Mouse (Mus musculus): Measurements from ENCODE around the gene Fam213b. TPM values are rescaled to one million over a fixed set of nuclear protein-coding genes. Genes with fewer than 3 reads are reported as not detected.

Gene Fam213b
- polyA plus RNA-seq, 1 experiment from 2014 or later: 57.1 TPM

GRCm38 (mm10) chr4:154890887-154891286 lies 8.0 kb downstream of the Fam213b start:
- no peak overlapping the region for H3K4me3 ChIP-seq (replicated peaks; ENCODE audit: low read length)
- no peak overlapping the region for H3K4me2 ChIP-seq (replicated peaks)
- no peak for DNase-seq (ENCODE audit: low spot score)
- H3K9ac ChIP-seq: no peak overlapping the region
- H3K27ac ChIP-seq: no peak overlapping the region
- no peaks in the 10 kb centered on the region for H3K4me1 ChIP-seq (replicated peaks; ENCODE audit: control insufficient read depth, insufficient read depth, low read length)
- no peaks in the 10 kb centered on the region for H3K27me3 ChIP-seq (ENCODE audit: control insufficient read depth, insufficient read depth, low read length)
- no peaks in the 10 kb centered on the region for H3K9me3 ChIP-seq (ENCODE audit: control insufficient read depth, low read length)
- 93% methylated on average over 14 of the region's 14 CpGs for WGBS
- no peaks in the 10 kb centered on the region for H3K36me3 ChIP-seq (replicated peaks; ENCODE audit: control insufficient read depth, insufficient read depth)
- ATAC-seq (ENCODE audit: low FRiP score): no peak

DNA sequence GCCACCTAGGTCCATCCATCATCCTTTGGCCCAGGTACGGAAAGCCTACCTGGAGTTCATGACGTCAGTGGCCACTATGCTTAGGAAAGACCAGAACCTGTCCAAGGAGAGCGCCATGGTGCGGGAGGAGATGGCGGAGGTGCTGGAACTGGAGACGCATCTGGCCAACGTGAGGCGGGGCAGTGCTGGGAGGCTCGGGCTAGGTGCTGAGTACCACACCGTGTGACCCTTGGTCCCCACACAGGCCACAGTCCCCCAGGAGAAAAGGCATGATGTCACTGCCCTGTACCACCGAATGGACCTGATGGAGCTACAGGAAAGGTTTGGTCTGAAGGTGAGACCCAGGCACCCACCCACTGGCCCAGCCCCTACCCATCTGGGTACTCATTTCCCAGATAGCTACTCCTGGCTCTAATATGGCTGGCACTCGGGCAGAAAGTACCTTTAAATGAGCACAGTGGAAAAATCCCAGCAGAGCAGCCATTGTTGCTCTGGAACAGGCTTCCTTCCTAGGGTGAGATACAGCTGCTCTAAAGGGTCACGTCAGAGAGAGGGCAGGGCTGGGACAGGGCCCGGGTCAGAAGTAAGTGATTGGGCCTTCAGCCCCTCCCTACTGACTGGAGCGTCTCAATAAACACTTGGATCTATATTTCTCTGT lies 11.2 kb downstream of the Fam213b start:
- Histone ChIP-seq H3K4me2 (replicated peaks) (no peak overlapping the region), H3K36me3 (replicated peaks; ENCODE audit: control insufficient read depth, insufficient read depth) (no peaks in the 10 kb centered on the region), H3K4me3 (replicated peaks; ENCODE audit: low read length) (no peak overlapping the region), H3K9ac (no peak overlapping the region), H3K27me3 (ENCODE audit: control insufficient read depth, insufficient read depth, low read length) (no peaks in the 10 kb centered on the region), H3K9me3 (ENCODE audit: control insufficient read depth, low read length) (no peaks in the 10 kb centered on the region), H3K27ac (no peak overlapping the region), H3K4me1 (replicated peaks; ENCODE audit: control insufficient read depth, insufficient read depth, low read length) (no peaks in the 10 kb centered on the region)
- WGBS: 80% methylated on average over 15 of the region's 15 CpGs
- DNase-seq (ENCODE audit: low spot score) (no peak), ATAC-seq (ENCODE audit: low FRiP score) (no peak)

GRCm38 (mm10) chr4:154886876-154887592 lies 11.9 kb downstream of the Fam213b start:
- H3K27me3 ChIP-seq (ENCODE audit: control insufficient read depth, insufficient read depth, low read length): no peaks in the 10 kb centered on the region
- whole genome bisulfite sequencing: 66% methylated on average over 13 of the region's 13 CpGs
- no peak overlapping the region for H3K4me3 ChIP-seq (replicated peaks; ENCODE audit: low read length)
- H3K27ac ChIP-seq: 0 out of 2 replicates have a peak overlapping the region, but pooled peaks have one; percentile 12
- H3K9ac ChIP-seq: no peak overlapping the region
- DNase-seq (ENCODE audit: low spot score) (no peak), ATAC-seq (ENCODE audit: low FRiP score) (no peak)
- no peaks in the 10 kb centered on the region for H3K9me3 ChIP-seq (ENCODE audit: control insufficient read depth, low read length)
- no peaks in the 10 kb centered on the region for H3K36me3 ChIP-seq (replicated peaks; ENCODE audit: control insufficient read depth, insufficient read depth)
- no peak overlapping the region for H3K4me2 ChIP-seq (replicated peaks)
- H3K4me1 ChIP-seq (replicated peaks; ENCODE audit: control insufficient read depth, insufficient read depth, low read length): no peaks in the 10 kb centered on the region

- Histone ChIP-seq H3K4me2 (replicated peaks) (no peak overlapping the region), H3K36me3 (replicated peaks; ENCODE audit: control insufficient read depth, insufficient read depth) (no peaks in the 10 kb centered on the region), H3K9me3 (ENCODE audit: control insufficient read depth, low read length) (no peaks in the 10 kb centered on the region), H3K9ac (no peak overlapping the region), H3K4me1 (replicated peaks; ENCODE audit: control insufficient read depth, insufficient read depth, low read length) (no peaks in the 10 kb centered on the region), H3K4me3 (replicated peaks; ENCODE audit: low read length) (no peak overlapping the region), H3K27ac (no peak overlapping the region), H3K27me3 (ENCODE audit: control insufficient read depth, insufficient read depth, low read length) (no peaks in the 10 kb centered on the region)
- WGBS: 89% methylated on average over 11 of the region's 11 CpGs
- DNase-seq (ENCODE audit: low spot score) (no peak), ATAC-seq (ENCODE audit: low FRiP score) (no peak)
Measured at GRCm38 (mm10) chr4:154885416-154885815, 13.5 kb downstream of the Fam213b start.

DNA sequence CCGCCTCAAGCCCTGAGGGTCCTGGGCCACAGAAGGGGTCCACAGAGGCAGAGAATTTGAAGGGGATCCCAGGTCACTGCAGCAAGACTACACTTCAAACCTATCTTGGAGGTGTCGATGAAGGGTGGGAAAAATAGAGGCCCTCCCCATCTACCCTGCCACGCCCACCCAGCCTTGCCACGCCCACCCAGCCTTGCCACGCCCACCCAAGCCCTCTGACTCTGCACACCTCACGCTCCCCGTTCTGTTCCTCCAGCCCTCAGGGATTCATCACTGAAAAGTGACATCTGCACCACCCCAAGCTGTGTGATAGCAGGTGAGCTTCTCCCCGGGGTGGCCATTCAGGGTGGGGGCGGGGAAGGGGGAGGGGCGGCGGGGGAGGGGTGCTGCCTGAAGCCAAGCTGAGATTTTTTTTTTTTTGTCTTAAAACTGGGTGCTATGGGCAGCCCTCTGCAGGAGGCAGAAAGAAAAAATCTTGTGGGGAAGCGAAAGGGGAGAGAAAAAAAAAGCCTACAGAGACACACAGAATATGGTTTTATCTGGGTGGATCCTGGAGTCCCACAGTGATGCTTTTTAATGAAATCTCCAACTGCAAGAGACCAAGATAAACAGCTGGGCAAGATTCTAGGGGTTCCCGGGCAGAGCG lies 16.8 kb downstream of the Fam213b start:
- Histone ChIP-seq H3K4me3 (replicated peaks; ENCODE audit: low read length) (no peak overlapping the region), H3K9ac (no peak overlapping the region), H3K4me1 (replicated peaks; ENCODE audit: control insufficient read depth, insufficient read depth, low read length) (0 out of 2 replicates have a peak, but pooled peaks cover 7% of the 10 kb centered on the region), H3K4me2 (replicated peaks) (no peak overlapping the region), H3K9me3 (ENCODE audit: control insufficient read depth, low read length) (no peaks in the 10 kb centered on the region), H3K36me3 (replicated peaks; ENCODE audit: control insufficient read depth, insufficient read depth) (no peaks in the 10 kb centered on the region), H3K27ac (no peak overlapping the region), H3K27me3 (ENCODE audit: control insufficient read depth, insufficient read depth, low read length) (no peaks in the 10 kb centered on the region)
- ATAC-seq (ENCODE audit: low FRiP score) (no peak), DNase-seq (ENCODE audit: low spot score) (no peak)
- WGBS: 29% methylated on average over 13 of the region's 14 CpGs

DNA sequence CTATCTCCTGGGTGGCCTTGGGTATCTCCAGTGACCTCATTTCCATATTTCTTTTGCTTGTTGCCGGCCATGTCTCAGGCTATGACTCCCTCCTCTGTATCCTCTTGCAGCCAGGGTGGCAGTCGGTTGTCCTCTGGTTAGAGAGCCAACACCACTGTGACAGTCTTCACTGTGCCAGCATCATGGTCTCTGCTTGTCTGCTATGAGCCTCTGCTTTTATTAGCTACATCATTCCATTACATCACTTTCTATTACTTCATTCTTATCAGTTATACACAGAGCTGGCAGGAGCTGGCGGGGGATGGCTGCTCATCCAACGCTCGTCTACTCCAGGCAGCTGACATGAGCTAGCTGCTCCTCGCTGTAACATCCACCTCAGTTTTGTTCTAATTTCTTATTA lies 18.2 kb downstream of the Fam213b start:
- 82% methylated on average over 6 of the region's 6 CpGs for WGBS
- no peaks in the 10 kb centered on the region for H3K27me3 ChIP-seq (ENCODE audit: control insufficient read depth, insufficient read depth, low read length)
- H3K4me3 ChIP-seq (replicated peaks; ENCODE audit: low read length): no peak overlapping the region
- H3K9ac ChIP-seq: no peak overlapping the region
- no peak for ATAC-seq (ENCODE audit: low FRiP score)
- no peak overlapping the region for H3K27ac ChIP-seq
- H3K9me3 ChIP-seq (ENCODE audit: control insufficient read depth, low read length): no peaks in the 10 kb centered on the region
- H3K4me2 ChIP-seq (replicated peaks): no peak overlapping the region
- no peaks in the 10 kb centered on the region for H3K36me3 ChIP-seq (replicated peaks; ENCODE audit: control insufficient read depth, insufficient read depth)
- H3K4me1 ChIP-seq (replicated peaks; ENCODE audit: control insufficient read depth, insufficient read depth, low read length): 0 out of 2 replicates have a peak, but pooled peaks cover 7% of the 10 kb centered on the region
- no peak for DNase-seq (ENCODE audit: low spot score)

DNA sequence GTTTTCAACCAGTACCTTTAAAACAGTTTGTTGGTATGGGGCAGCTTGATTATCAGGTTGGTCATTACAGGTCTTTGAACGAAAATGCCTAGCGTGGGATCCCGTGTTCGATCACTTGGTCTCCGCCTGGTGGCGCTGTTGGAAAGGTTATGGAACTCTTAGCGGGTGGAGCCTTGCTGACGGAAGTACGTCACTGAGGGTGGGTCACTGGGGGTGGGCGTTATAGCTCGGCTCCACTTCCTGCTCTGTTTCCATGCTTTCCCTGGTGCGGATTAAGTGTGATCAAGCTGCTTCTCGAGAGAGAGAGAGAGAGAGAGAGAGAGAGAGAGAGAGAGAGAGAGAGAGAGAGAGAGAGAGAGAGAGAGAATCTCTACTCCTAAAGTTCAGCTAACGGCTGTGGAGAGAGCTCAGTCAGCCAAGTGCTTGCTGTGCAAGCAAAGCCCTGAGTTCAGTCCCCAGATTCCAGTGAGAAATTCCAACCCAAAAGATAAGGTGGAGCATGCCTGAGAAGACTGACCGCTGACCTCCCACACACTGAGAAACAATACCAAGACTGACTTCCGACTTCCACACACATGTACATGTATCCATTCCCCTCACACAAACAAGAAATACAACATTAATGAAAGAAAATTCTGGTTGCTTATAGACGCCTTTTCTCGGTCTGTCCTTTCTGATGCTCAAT lies 20.9 kb downstream of the Fam213b start:
- H3K9ac ChIP-seq: peak overlapping the region; percentile 51
- peak overlapping the region; percentile 77 for H3K27ac ChIP-seq
- H3K36me3 ChIP-seq (replicated peaks; ENCODE audit: control insufficient read depth, insufficient read depth): no peaks in the 10 kb centered on the region
- DNase-seq (ENCODE audit: low spot score) (peak; percentile 98), ATAC-seq (ENCODE audit: low FRiP score) (peak; percentile 96)
- 0 out of 2 replicates have a peak, but pooled peaks cover 7% of the 10 kb centered on the region for H3K4me1 ChIP-seq (replicated peaks; ENCODE audit: control insufficient read depth, insufficient read depth, low read length)
- 15% methylated on average over 17 of the region's 18 CpGs for WGBS
- no peaks in the 10 kb centered on the region for H3K27me3 ChIP-seq (ENCODE audit: control insufficient read depth, insufficient read depth, low read length)
- H3K9me3 ChIP-seq (ENCODE audit: control insufficient read depth, low read length): no peaks in the 10 kb centered on the region
- H3K4me3 ChIP-seq (replicated peaks; ENCODE audit: low read length): peak overlapping the region; percentile 29
- H3K4me2 ChIP-seq (replicated peaks): peak overlapping the region; percentile 54

- WGBS: 77% methylated on average over 6 of the region's 6 CpGs
- no peak overlapping the region for H3K27ac ChIP-seq
- no peaks in the 10 kb centered on the region for H3K9me3 ChIP-seq (ENCODE audit: control insufficient read depth, low read length)
- H3K4me3 ChIP-seq (replicated peaks; ENCODE audit: low read length): no peak overlapping the region
- H3K4me1 ChIP-seq (replicated peaks; ENCODE audit: control insufficient read depth, insufficient read depth, low read length): 0 out of 2 replicates have a peak, but pooled peaks cover under 1% of the 10 kb centered on the region
- H3K9ac ChIP-seq: no peak overlapping the region
- H3K27me3 ChIP-seq (ENCODE audit: control insufficient read depth, insufficient read depth, low read length): no peaks in the 10 kb centered on the region
- DNase-seq (ENCODE audit: low spot score) (no peak), ATAC-seq (ENCODE audit: low FRiP score) (no peak)
- no peak overlapping the region for H3K4me2 ChIP-seq (replicated peaks)
- no peaks in the 10 kb centered on the region for H3K36me3 ChIP-seq (replicated peaks; ENCODE audit: control insufficient read depth, insufficient read depth)
Measured at GRCm38 (mm10) chr4:154873186-154873585, 25.7 kb downstream of the Fam213b start.

DNA sequence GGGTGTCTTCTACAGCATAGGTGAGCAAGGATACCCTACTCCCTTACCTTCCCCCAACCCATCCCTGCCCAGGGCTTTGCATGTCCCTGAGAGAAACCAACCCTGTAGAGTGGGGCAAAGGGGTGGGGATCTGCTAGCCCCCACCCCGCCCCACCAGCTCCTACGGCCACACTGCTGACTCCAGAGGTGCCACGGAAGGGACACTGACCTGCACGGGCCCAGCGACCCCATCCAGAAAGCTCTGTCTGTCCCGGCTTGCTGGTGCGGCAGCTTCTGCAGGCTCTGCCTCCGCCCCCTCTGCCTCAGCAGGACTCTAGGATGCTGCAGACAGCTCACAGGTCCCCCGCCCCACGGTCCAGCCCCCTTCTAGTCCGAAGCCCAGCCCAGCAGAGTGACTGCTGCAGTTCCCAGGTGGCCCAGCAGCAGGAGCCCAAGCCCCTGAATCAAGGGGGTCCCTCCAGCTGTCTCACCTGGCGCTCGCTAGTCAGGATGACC lies 27.1 kb downstream of the Fam213b start:
- Histone ChIP-seq H3K9me3 (ENCODE audit: control insufficient read depth, low read length) (no peaks in the 10 kb centered on the region), H3K4me1 (replicated peaks; ENCODE audit: control insufficient read depth, insufficient read depth, low read length) (no peaks in the 10 kb centered on the region), H3K4me3 (replicated peaks; ENCODE audit: low read length) (peak overlapping the region; percentile 18), H3K9ac (peak overlapping the region; percentile 51), H3K4me2 (replicated peaks) (peak overlapping the region; percentile 40), H3K36me3 (replicated peaks; ENCODE audit: control insufficient read depth, insufficient read depth) (no peaks in the 10 kb centered on the region), H3K27me3 (ENCODE audit: control insufficient read depth, insufficient read depth, low read length) (no peaks in the 10 kb centered on the region), H3K27ac (no peak overlapping the region)
- 3% methylated on average over 13 of the region's 13 CpGs for WGBS
- DNase-seq (ENCODE audit: low spot score): no peak
- peak; percentile 57; the same call in 1 of the 2 replicates for ATAC-seq (ENCODE audit: low FRiP score)

Measured in hindbrain, embryonic 14.5 days (tissue).